Mouse (Mus musculus) ES-E14 (cell line): ENCODE measurements around the gene Ino80. TPM values are rescaled to one million over a fixed set of nuclear protein-coding genes. Genes with fewer than 3 reads are reported as not detected.

Experiments
- DNase-seq: peaks from one replicate; pipeline ENCODE4 v3.0.0-alpha.2; 2013; ENCODE audit warnings: low read depth, low spot score
- H3K27ac ChIP-seq: 2 replicates; pipeline ENCODE4 v1.5.1; 2012; ENCODE audit warnings: low read depth, mild to moderate bottlenecking, low read length, moderate library complexity, mixed read lengths; ENCODE audit not compliant: poor library complexity, insufficient read depth, severe bottlenecking
- H3K36me3 ChIP-seq: 2 replicates; pipeline ENCODE4 v1.6.1; 2012; ENCODE audit warnings: mild to moderate bottlenecking, low read length, moderate library complexity, mixed read lengths; ENCODE audit not compliant: control insufficient read depth, poor library complexity, insufficient read depth, severe bottlenecking
- H3K4me1 ChIP-seq, 2 experiments: fragments of 150-350 bp in 1 of 2; sonication (generic) in 1 of 2; 2 replicates each; pipeline ENCODE4 v1.6.1; 2012; ENCODE audit warnings: low read length in 2 of 2, mild to moderate bottlenecking in 1 of 2, mixed read lengths in 1 of 2; ENCODE audit not compliant: control insufficient read depth in 2 of 2, insufficient read depth in 2 of 2, poor library complexity in 1 of 2
- H3K4me3 ChIP-seq, 2 experiments: fragments of 150-350 bp in 1 of 2; sonication (generic) in 1 of 2; 2 replicates each; pipeline ENCODE4 v1.5.1; 2012; ENCODE audit warnings: low read length in 2 of 2, low read depth in 1 of 2, mild to moderate bottlenecking in 1 of 2, mixed read lengths in 1 of 2; ENCODE audit not compliant: insufficient read depth in 1 of 2, poor library complexity in 1 of 2, severe bottlenecking in 1 of 2
- H3K9ac ChIP-seq: 2 replicates; pipeline ENCODE4 v1.6.1; 2012; ENCODE audit warnings: low read depth, mild to moderate bottlenecking, low read length, mixed read lengths; ENCODE audit not compliant: poor library complexity, insufficient read depth, severe bottlenecking
- H3K9me3 ChIP-seq: fragments of 150-350 bp; sonication (generic); 2 replicates; pipeline ENCODE4 v1.6.1; 2012; ENCODE audit warnings: low read depth, mild to moderate bottlenecking, low read length; ENCODE audit not compliant: control insufficient read depth, insufficient read depth
- CHD2 ChIP-seq: IDR thresholded peaks from 2 replicates; pipeline ENCODE4 v1.6.1; 2014; ENCODE audit warnings: mild to moderate bottlenecking, low read depth, low read length, inconsistent platforms
- MAFK ChIP-seq: IDR thresholded peaks from 2 replicates; pipeline ENCODE4 v1.6.1; 2014; ENCODE audit warnings: mild to moderate bottlenecking, low read depth, low read length, inconsistent platforms; ENCODE audit not compliant: insufficient read depth
- ZC3H11A ChIP-seq: IDR thresholded peaks from 2 replicates; pipeline ENCODE4 v1.6.1; 2012; ENCODE audit warnings: low read depth, mild to moderate bottlenecking, inconsistent platforms, low read length, borderline replicate concordance
- ZNF384 ChIP-seq: IDR thresholded peaks from 2 replicates; pipeline ENCODE4 v1.6.1; 2012; ENCODE audit warnings: low read depth, low read length, inconsistent platforms
- in situ Hi-C, 2 experiments: fragments of 600-800 bp; cut with MboI; formaldehyde crosslinking; loops; one replicate each; pipeline ENCODE4 v1.15.1; 2025; ENCODE audit warnings: low sequenced_read_pairs in 2 of 2, inconsistent platforms in 1 of 2; ENCODE audit not compliant: unreplicated experiment in 2 of 2
- total RNA-seq: library from RNA; depleted of rRNA; stranded (reverse); fragments of 300-350 nt; gene quantifications from 2 replicates; pipeline ENCODE4 v1.2.3, GENCODE M21; 2012; rRNA removed

The Ino80 gene
- total RNA-seq, 1 experiment = 38.8 TPM

- TF ChIP-seq MAFK (0 out of 2 replicates have a peak, but pooled peaks have one; percentile 9), CHD2 (no peak)
- no peak overlapping the region for H3K27ac ChIP-seq
- peaks cover 0 to 5% of the 10 kb centered on the region in 2 experiments; a peak in 2 of 4 replicates for H3K4me1 ChIP-seq
- H3K36me3 ChIP-seq = no peaks in the 10 kb centered on the region
- in situ Hi-C loops = loop anchor here in 1 of 2 experiments (25.0 kb wide), 1 partner anchor 188 kb away; no protein-coding TSS in a partner anchor
- H3K9me3 ChIP-seq = no peaks in the 10 kb centered on the region
- H3K4me3 ChIP-seq = peak overlapping the region; percentile 62 to 69; a peak in 3 of 4 replicates
- no peak overlapping the region for H3K9ac ChIP-seq
- no peak for DNase-seq
These were observed 152.7 kb downstream of the Ino80 start for GRCm38 (mm10) chr2:119324576-119325318.

GRCm38 (mm10) chr2:119323866-119324575, 153.5 kb downstream of the Ino80 start:
- Histone ChIP-seq H3K27ac (no peak overlapping the region), H3K9ac (no peak overlapping the region), H3K4me3 (peak overlapping the region; percentile 1 to 69; a peak in 3 of 4 replicates), H3K36me3 (no peaks in the 10 kb centered on the region), H3K9me3 (no peaks in the 10 kb centered on the region), H3K4me1 (peaks cover 0 to 5% of the 10 kb centered on the region in 2 experiments; a peak in 2 of 4 replicates)
- no peak for DNase-seq
- in situ Hi-C loops = no loop called here
- TF ChIP-seq ZC3H11A = no peak
- no peak for TF ChIP-seq ZNF384
- TF ChIP-seq MAFK = no peak

Other genes starting within 250 kb of the Ino80 start
- 0.95 and 1.6 TPM in 2 replicates for gene Ppp1r14d, start 247.8 kb downstream of the Ino80 start, total RNA-seq
- 80.3 and 167 TPM in 2 replicates for gene Spint1, start 240.3 kb downstream of the Ino80 start, total RNA-seq
- 1.8 and 1.9 TPM in 2 replicates for gene Rhov, start 206.4 kb downstream of the Ino80 start, total RNA-seq
- gene Vps18, start 188.9 kb downstream of the Ino80 start, total RNA-seq = 17.0 and 17.8 TPM in 2 replicates
- 0.27 and 0.42 TPM in 2 replicates for gene Dll4, start 151.9 kb downstream of the Ino80 start, total RNA-seq
- gene Chac1, start 126.5 kb downstream of the Ino80 start, total RNA-seq = 20.9 and 31.0 TPM in 2 replicates
- gene Exd1, start 69.9 kb upstream of the Ino80 start, total RNA-seq = 1.1 and 2.0 TPM in 2 replicates
- 21.5 and 29.7 TPM in 2 replicates for gene Chp1, start 70.0 kb upstream of the Ino80 start, total RNA-seq
- gene Nusap1, start 140.6 kb upstream of the Ino80 start, total RNA-seq = 24.7 and 28.4 TPM in 2 replicates
- gene Oip5, start 140.8 kb upstream of the Ino80 start, total RNA-seq = 23.6 and 27.1 TPM in 2 replicates
- gene Ndufaf1, start 185.1 kb upstream of the Ino80 start, total RNA-seq = 14.4 and 18.6 TPM in 2 replicates
- gene Rtf1, start 197.4 kb upstream of the Ino80 start, total RNA-seq = 10.3 and 12.1 TPM in 2 replicates